Comparison of ENCODE assay signal across 21 mouse cellular contexts in the genomic region with DNA sequence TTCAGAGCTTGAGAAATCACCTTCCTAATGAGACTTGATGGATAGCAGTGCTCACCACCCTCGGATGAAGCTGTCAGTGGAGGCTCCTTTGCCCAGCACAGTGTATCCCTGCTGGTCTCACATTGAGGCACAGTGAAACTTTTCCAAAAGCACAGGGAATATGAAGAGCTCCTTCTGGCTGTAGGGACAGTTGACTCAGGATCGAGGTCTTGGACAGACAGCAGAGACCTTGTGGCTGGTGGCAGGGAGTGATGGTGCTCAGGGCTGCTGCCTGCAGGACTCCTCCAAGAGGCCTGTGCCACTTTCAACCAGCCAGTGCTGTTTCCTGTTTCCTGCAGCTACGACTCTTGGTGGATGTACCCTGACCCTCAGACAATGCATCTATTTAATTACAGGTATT. TPM values are rescaled to one million over a fixed set of nuclear protein-coding genes. Genes with fewer than 3 reads are reported as not detected.
DNase-seq lines count a peak whose midpoint lies in the region; ATAC-seq and TF ChIP-seq lines count a peak whose summit lies in the region.
"Had no signal": no experiment of that assay in that cellular context is flagged by ENCODE, and none has a peak within 500 bp of the region (broad histone marks: within the 10 kb centered on the region; RNA-seq: fewer than 3 reads in every experiment).

No protein-coding gene starts in this region.

- DNase-seq in gastrocnemius, adult 2 months, result no peak
- DNase-seq in gastrocnemius, adult 8-10 months (ENCODE audit: low spot score in 2 of 2), result no peak
- DNase-seq in lung, postnatal 0 days (ENCODE audit: low spot score), result no peak
- no peak for DNase-seq in lung, adult 2 months
- DNase-seq: cerebellum, adult 8-10 months; cerebellum, postnatal 36 days; embryo, embryonic 11 days; left cerebral cortex, postnatal 4 days; lung, postnatal 10 days; thymus, postnatal 25 days had no signal

- no peaks in the 10 kb centered on the region for H3K27me3 ChIP-seq in heart, embryonic 15.5 days
- H3K27me3 ChIP-seq in heart, embryonic 11.5 days (ENCODE audit: control insufficient read depth, insufficient read depth, low read length), result no peaks in the 10 kb centered on the region
- no peaks in the 10 kb centered on the region for H3K27me3 ChIP-seq in lung, postnatal 0 days (replicated peaks; ENCODE audit: insufficient read depth, low read length)
- H3K27me3 ChIP-seq: embryonic facial prominence, embryonic 15.5 days; hindbrain, embryonic 13.5 days; limb, embryonic 15.5 days; liver, embryonic 15.5 days; midbrain, embryonic 12.5 days; stomach, embryonic 15.5 days had no signal

- intact Hi-C loops in gastrocnemius, adult 2 months (cut with DNase I), result loop anchor here (5.0 kb wide), 1 partner anchor 112 kb away; no protein-coding TSS in a partner anchor

- WGBS in heart, embryonic 15.5 days, result 30% methylated on average over 3 of the region's 3 CpGs
- 45% methylated on average over 3 of the region's 3 CpGs for WGBS in heart, embryonic 11.5 days (ENCODE audit: insufficient replicate concordance)
- 28% methylated on average over 3 of the region's 3 CpGs for WGBS in lung, postnatal 0 days
- 35% methylated on average over 3 of the region's 3 CpGs for WGBS in lung, adult 2 months

- no peak overlapping the region for H3K9ac ChIP-seq in heart, embryonic 15.5 days
- H3K9ac ChIP-seq in heart, embryonic 11.5 days (ENCODE audit: low read depth, low read length), result no peak overlapping the region
- H3K9ac ChIP-seq in lung, postnatal 0 days (replicated peaks; ENCODE audit: low read depth), result no peak overlapping the region
- H3K9ac ChIP-seq: embryonic facial prominence, embryonic 15.5 days; hindbrain, embryonic 13.5 days; limb, embryonic 15.5 days; liver, embryonic 15.5 days; midbrain, embryonic 12.5 days; stomach, embryonic 15.5 days had no signal

- no peaks in the 10 kb centered on the region for H3K36me3 ChIP-seq in heart, embryonic 15.5 days
- no peaks in the 10 kb centered on the region for H3K36me3 ChIP-seq in heart, embryonic 11.5 days (ENCODE audit: control insufficient read depth, insufficient read depth, low read length)
- no peaks in the 10 kb centered on the region for H3K36me3 ChIP-seq in lung, postnatal 0 days (ENCODE audit: insufficient read depth, low read length)
- H3K36me3 ChIP-seq: embryonic facial prominence, embryonic 15.5 days; hindbrain, embryonic 13.5 days; limb, embryonic 15.5 days; liver, embryonic 15.5 days; midbrain, embryonic 12.5 days; stomach, embryonic 15.5 days had no signal

- peaks cover 22% of the 10 kb centered on the region for H3K4me1 ChIP-seq in heart, embryonic 15.5 days (replicated peaks)
- peaks cover 18% of the 10 kb centered on the region for H3K4me1 ChIP-seq in heart, embryonic 11.5 days (ENCODE audit: control insufficient read depth, insufficient read depth, low read length)
- H3K4me1 ChIP-seq in lung, postnatal 0 days (ENCODE audit: insufficient read depth, low read depth, low read length), result peaks cover under 1% of the 10 kb centered on the region; the same call in 1 of the 2 replicates
- H3K4me1 ChIP-seq in lung, adult 2 months (ENCODE audit: control insufficient read depth, insufficient read depth, low read length), result no peaks in the 10 kb centered on the region; the same call in 1 of the 2 replicates
- H3K4me1 ChIP-seq: hindbrain, embryonic 13.5 days; liver, embryonic 15.5 days; midbrain, embryonic 12.5 days; stomach, embryonic 15.5 days had no signal

- TF ChIP-seq EP300 in lung, postnatal 0 days (IDR thresholded peaks at IDR 0.05), result no peak

- H3K4me2 ChIP-seq in heart, embryonic 15.5 days, result no peak overlapping the region
- H3K4me2 ChIP-seq in heart, embryonic 11.5 days, result no peak overlapping the region
- no peak overlapping the region for H3K4me2 ChIP-seq in lung, postnatal 0 days (replicated peaks; ENCODE audit: low read depth, low read length)
- H3K4me2 ChIP-seq: embryonic facial prominence, embryonic 15.5 days; hindbrain, embryonic 13.5 days; limb, embryonic 15.5 days; liver, embryonic 15.5 days; midbrain, embryonic 12.5 days; stomach, embryonic 15.5 days had no signal

- H3K27ac ChIP-seq in gastrocnemius, adult 2 months, result peak overlapping the region; percentile 88
- peak overlapping the region; percentile 1; the same call in 1 of the 2 replicates for H3K27ac ChIP-seq in heart, embryonic 15.5 days
- H3K27ac ChIP-seq in heart, embryonic 11.5 days (ENCODE audit: low read depth, low read length), result no peak overlapping the region
- H3K27ac ChIP-seq in lung, postnatal 0 days (ENCODE audit: low read length), result no peak overlapping the region
- H3K27ac ChIP-seq: embryonic facial prominence, embryonic 15.5 days; hindbrain, embryonic 13.5 days; limb, embryonic 15.5 days; liver, embryonic 15.5 days; midbrain, embryonic 12.5 days; stomach, embryonic 15.5 days had no signal

- TF ChIP-seq CTCF in gastrocnemius, adult 2 months (IDR thresholded peaks at IDR 0.05), result no peak
- TF ChIP-seq CTCF in lung, postnatal 0 days (IDR thresholded peaks at IDR 0.05), result no peak
- TF ChIP-seq CTCF in lung, adult 2 months (IDR thresholded peaks at IDR 0.05; ENCODE audit: insufficient read depth, low read length), result no peak

- no peak for ATAC-seq in heart, embryonic 15.5 days (replicated peaks; ENCODE audit: insufficient number of reproducible peaks, insufficient read depth, low FRiP score, low read depth)
- no peak for ATAC-seq in heart, embryonic 11.5 days (replicated peaks; ENCODE audit: insufficient number of reproducible peaks, low FRiP score, low TSS enrichment)
- ATAC-seq in lung, postnatal 0 days, result peak; percentile 37; the same call in 1 of the 2 replicates
- no peak for ATAC-seq in megakaryocyte progenitor cell, adult 5-6 weeks (replicated peaks; ENCODE audit: poor library complexity)
- ATAC-seq: activated CD4-positive, CD25-positive, alpha-beta regulatory T cell, adult 4 months; forebrain, embryonic 14.5 days had no signal

- H3K9me3 ChIP-seq in heart, embryonic 15.5 days (replicated peaks), result no peaks in the 10 kb centered on the region
- no peaks in the 10 kb centered on the region for H3K9me3 ChIP-seq in heart, embryonic 11.5 days (replicated peaks; ENCODE audit: control insufficient read depth, low read length)
- H3K9me3 ChIP-seq in lung, postnatal 0 days (ENCODE audit: low read length), result no peaks in the 10 kb centered on the region
- H3K9me3 ChIP-seq: embryonic facial prominence, embryonic 15.5 days; hindbrain, embryonic 13.5 days; limb, embryonic 15.5 days; liver, embryonic 15.5 days; midbrain, embryonic 12.5 days; stomach, embryonic 15.5 days had no signal

- TF ChIP-seq POLR2A in lung, adult 2 months (IDR thresholded peaks at IDR 0.05; ENCODE audit: borderline replicate concordance, extremely low read depth, low read depth, low read length), result no peak

- peak overlapping the region; percentile 28 for H3K4me3 ChIP-seq in gastrocnemius, adult 2 months
- no peak overlapping the region for H3K4me3 ChIP-seq in heart, embryonic 15.5 days
- H3K4me3 ChIP-seq in heart, embryonic 11.5 days (ENCODE audit: low read depth, low read length), result no peak overlapping the region
- H3K4me3 ChIP-seq in lung, postnatal 0 days (ENCODE audit: low read depth, low read length), result no peak overlapping the region
- no peak overlapping the region for H3K4me3 ChIP-seq in lung, adult 2 months (replicated peaks; ENCODE audit: extremely low read depth, low read depth, low read length)
- H3K4me3 ChIP-seq: embryonic facial prominence, embryonic 15.5 days; hindbrain, embryonic 13.5 days; limb, embryonic 15.5 days; liver, embryonic 15.5 days; midbrain, embryonic 12.5 days; stomach, embryonic 15.5 days had no signal

RNA-seq across cellular contexts. Expression of gene Eepd1, which starts 18.0 kb away (rescaled TPM):
- 100 to 1,000 TPM in 1 of 2 experiments, 10 to 100 TPM in 1; 99.2 to 114 TPM for total RNA-seq in gastrocnemius, adult 2 months (2021)
- total RNA-seq in gastrocnemius, adult 8-10 months (2022), result 100 to 1,000 TPM; 116 to 150 (median 135) TPM
- polyA plus RNA-seq in heart, embryonic 15.5 days (2015; fragmentation: Nextera tagmentation; extraction: Ambion mirVana), result 21.4 and 21.5 TPM in 2 replicates
- polyA plus RNA-seq in heart, embryonic 11.5 days (2014; fragmentation: Nextera tagmentation; extraction: Ambion mirVana), result 20.9 and 21.5 TPM in 2 replicates
- 16.7 and 19.2 TPM in 2 replicates for polyA plus RNA-seq in lung, postnatal 0 days (2015; fragmentation: Nextera tagmentation; extraction: Ambion mirVana)
- polyA plus RNA-seq in lung, adult 2 months (2012; rRNA removed), result 7.3 and 8.4 TPM in 2 replicates
- 4.4 and 4.8 TPM in 2 replicates for total RNA-seq in megakaryocyte progenitor cell, adult 5-6 weeks (2015)
- 7.3 and 10.5 TPM in 2 replicates for total RNA-seq in megakaryocyte progenitor cell, adult 5-6 weeks (2017)

Comparison
In these comparisons a context has a peak if more than half of its experiments do, and no peak if none do; other contexts are left out.
1. H3K27ac ChIP-seq: peak in gastrocnemius, adult 2 months (single experiment) and heart, embryonic 15.5 days (single experiment); none in heart, embryonic 11.5 days (single experiment) and lung, postnatal 0 days (single experiment).